Mouse (Mus musculus): ENCODE results near the gene 2200002D01Rik.
"Not testable (repeated sequence)": the region's sequence is repeated elsewhere in the genome, so short reads cannot be mapped to it uniquely, and the experiment has no call there.

Gene 2200002D01Rik

GRCm38 (mm10) chr7:29279261-29279660, 31.0 kb upstream of the 2200002D01Rik start:
- DNase-seq (ENCODE audit: low spot score), result no peak

GRCm38 (mm10) chr7:29277510-29277909, 29.2 kb upstream of the 2200002D01Rik start:
- no peak for DNase-seq (ENCODE audit: low spot score)

DNA sequence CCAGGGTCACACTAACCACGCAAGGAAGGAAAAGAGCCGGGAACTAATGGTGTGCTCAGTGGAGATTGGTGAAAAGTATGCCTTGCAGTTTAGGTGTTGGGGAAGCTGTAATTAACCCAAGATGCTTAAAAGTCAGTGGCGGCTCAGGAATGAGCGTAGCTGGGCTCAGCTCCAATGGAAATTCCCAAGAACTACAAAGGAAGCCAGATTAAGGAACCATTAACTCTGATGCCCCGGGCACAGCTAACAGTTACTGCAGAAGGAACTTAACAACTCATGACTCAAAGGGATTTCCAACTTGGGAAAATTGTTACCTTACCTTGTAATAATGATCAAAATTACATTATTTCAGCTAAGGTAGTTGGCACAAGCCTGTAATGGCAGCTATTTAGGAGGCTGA, 28.4 kb upstream of the 2200002D01Rik start:
- no peak for DNase-seq (ENCODE audit: low spot score)

DNA sequence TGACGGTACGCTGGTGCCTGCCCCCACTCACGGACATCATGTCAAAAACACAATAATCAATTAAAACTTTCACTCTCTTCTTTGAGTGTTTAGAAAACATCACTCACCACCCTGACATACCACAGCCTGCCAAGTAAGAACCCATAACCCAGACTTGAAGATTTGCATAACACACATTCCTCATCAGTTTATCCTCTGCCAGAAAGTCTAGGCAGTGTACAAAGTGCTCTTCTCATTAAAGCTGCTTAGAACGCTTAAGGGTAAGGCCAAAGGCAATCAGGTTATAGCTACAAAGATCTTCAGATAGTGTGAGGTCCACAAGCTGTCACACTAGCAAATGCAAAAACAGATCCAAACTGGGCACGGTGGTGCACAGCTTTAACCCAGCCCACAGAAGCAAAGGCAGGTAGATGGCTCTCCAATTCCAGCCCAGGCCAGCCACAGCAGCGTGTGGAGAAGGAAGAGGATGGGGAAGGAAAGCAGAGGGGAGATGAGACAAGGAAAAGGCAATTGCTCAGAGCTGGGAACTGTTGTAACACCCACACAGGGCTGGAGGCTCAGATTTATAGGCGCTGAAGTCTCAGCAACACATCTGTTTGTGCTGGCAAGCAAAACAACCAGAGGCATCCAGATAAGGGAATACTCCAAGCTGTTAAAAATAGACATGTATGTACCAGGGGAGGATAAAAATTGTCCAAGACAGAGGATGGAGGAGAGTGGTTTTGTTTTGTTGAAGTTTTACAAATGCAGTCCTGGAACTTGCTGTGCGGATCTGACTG, 23.6 kb upstream of the 2200002D01Rik start:
- DNase-seq (ENCODE audit: low spot score), result no peak

GRCm38 (mm10) chr7:29270445-29270844, 22.2 kb upstream of the 2200002D01Rik start:
- DNase-seq (ENCODE audit: low spot score), result no peak

DNA sequence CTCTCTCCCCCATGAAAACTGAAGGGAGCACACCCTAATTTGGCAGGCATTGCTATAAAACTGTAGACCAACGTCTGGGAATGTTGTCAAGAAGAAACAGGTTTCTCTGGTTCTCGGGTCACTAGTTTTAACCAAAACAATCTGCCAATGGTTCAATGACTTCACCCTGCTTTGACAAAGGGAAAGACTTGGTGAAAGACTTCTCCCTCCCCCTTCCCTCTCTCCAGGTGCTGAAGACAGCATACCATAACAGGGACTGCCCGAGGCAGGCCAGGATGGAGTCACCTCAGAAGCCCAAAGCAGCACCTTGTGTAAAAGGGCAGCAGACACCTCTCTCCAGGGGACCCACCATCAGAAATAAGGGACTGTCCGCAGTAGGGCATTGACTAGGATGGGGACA, 18.7 kb upstream of the 2200002D01Rik start:
- DNase-seq (ENCODE audit: low spot score), result no peak

GRCm38 (mm10) chr7:29265636-29266035, 17.4 kb upstream of the 2200002D01Rik start:
- no peak for DNase-seq (ENCODE audit: low spot score)

DNA sequence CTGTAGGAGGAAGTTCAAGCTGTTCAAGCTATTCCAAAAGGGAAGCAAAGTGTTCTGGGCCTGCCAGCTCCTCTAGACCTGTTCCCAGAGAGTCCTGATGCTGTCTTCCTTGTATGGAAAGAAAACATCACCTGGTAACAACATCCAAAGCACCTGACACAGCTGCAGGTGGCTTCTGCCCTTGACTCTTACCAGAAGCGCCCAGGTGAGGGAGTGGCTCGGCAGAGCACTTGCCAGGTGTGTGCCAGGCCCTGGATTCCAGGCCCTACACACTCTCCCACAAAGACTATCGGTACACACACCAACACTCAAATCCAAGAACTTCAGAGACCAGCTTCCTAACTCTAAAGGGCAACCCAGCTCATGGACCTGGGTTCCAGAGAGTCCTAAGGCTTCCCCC, 15.6 kb upstream of the 2200002D01Rik start:
- DNase-seq (ENCODE audit: low spot score), result no peak

DNA sequence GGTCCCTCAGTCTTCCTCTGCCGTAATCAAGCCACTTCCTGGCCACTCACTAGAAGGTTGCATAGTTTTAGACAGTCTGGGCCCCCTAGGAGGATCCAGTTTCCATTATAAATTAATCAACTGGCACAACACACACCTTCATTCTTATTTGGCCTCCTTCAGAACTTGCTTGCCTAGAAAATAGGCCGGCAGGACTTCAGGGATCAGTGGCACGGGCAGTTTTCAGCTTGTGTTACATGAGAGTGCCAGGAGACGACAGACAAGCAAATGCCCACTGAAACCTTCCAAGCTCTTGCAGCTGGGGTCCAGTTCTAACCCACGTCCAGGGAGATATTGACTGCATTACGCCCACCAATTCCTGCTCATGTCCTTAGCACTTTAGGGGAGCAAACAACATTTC, 13.9 kb upstream of the 2200002D01Rik start:
- DNase-seq (ENCODE audit: low spot score), result no peak

- DNase-seq (ENCODE audit: low spot score), result no peak
Measured at GRCm38 (mm10) chr7:29259781-29260730, 11.8 kb upstream of the 2200002D01Rik start.

DNA sequence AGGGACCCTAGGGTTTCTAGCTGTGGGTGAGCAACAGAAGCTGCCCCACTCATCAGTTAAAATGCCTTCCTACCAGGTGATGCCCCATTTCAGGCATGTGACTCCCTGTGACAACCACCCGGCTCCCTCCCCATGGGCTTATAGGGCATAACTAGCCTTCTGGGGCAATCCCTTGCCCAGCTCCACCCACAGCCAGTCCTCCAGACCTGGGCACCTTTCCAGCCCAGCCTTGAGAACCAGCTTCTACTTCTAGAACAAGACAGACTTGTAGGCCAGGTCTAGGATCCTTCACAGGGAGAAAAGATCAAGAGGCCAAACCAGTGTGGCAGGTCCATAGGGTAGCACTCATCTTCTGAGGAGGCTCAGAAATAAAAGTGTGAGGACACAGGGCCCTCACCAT, 9.1 kb upstream of the 2200002D01Rik start:
- no peak for DNase-seq (ENCODE audit: low spot score)

DNA sequence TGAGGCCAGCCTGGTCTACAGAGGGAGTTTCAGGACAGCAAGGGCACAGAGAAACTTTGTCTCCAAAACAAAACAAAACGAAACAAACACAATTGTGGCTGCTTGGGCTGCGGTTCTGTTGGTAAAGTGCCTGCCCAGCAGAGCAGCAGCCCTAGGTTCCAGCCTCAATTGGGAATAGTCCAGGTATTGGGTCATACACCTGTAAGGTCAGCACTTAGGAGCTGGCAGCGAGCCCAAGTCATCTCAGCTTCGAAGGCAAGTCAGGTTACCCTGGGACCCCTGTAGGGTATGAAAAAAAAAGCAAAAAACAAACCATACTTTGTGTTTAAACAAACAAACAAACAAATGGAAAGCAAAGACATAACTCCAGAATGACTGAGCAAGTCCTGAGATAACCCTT, 7.6 kb upstream of the 2200002D01Rik start:
- DNase-seq (ENCODE audit: low spot score), result no peak

DNA sequence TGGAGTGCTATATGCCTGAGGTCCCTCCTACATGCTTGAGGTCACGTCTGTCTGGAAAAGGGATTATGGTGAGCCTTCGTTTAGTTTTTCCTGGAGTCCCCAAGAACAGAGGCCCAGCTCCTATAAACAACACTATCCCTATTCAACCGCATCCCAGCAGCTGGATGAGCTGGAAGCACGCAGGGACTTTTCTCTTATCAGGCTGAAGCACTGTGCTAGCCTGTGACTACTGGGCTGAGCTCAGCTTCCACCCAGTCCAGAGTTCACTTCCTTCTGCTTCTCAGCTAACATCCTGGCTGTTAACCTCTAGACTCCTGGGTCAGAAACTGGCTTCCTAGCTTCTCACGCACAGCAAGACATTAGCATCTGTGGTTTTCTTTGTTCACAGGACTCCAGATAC, 5.6 kb upstream of the 2200002D01Rik start:
- DNase-seq (ENCODE audit: low spot score), result no peak

GRCm38 (mm10) chr7:29251166-29251565, 2.9 kb upstream of the 2200002D01Rik start:
- DNase-seq (ENCODE audit: low spot score), result no peak

GRCm38 (mm10) chr7:29247706-29248105, 560 bp downstream of the 2200002D01Rik start:
- no peak for DNase-seq (ENCODE audit: low spot score)

DNA sequence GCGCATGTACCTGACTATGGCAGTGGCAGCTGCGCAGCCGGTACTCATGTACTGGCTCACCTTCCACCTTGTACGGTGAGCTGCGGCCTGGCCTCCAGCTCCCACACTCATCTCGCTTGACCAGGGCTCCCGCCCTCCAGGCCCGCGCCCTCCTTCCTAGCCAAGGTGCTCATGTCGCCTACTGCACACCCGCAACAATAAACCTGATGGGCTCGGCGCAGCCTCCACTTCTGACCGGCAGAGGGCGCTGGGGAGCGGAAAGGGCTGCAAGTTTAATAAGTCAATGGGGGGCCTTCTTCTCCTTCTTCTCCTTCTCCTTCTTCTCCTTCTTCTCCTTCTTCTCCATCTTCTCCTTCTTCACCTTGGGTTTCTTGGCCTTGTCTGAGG, 959 bp downstream of the 2200002D01Rik start:
- DNase-seq (ENCODE audit: low spot score), result peak; percentile 40

DNA sequence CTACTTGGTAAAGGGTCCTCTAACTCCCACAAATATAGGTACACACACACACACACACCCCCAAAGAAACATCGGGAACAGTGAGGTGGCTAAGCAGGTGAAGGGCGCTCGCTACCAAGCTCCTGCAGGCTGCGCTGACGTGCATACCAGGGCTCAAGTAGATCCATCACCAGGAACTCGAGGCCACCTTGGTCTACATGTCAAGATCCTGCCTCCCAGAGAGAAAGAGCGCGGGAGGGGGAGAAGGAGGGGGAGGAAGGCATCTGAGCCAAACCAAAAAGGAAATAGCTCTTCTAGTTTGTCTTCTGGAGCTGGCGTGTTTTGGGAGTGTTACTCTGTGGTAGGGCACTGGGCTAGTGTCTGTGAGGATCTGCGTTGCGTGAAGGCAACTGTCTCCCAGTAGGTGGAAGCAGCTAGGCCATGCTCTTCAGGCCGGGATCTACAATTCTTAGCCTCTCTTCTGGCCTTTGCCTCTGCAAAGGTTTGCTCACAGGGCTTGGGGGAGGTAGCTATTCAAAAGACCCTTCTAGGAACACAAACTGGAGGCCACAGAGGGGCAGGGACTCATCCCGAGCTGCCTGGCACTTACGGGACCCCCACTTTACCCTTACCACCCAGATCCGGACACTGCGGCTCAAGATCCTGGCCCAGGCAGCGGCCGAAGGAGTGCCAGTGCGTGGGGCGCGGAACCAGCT, 1.5 kb downstream of the 2200002D01Rik start:
- DNase-seq (ENCODE audit: low spot score), result no peak

DNA sequence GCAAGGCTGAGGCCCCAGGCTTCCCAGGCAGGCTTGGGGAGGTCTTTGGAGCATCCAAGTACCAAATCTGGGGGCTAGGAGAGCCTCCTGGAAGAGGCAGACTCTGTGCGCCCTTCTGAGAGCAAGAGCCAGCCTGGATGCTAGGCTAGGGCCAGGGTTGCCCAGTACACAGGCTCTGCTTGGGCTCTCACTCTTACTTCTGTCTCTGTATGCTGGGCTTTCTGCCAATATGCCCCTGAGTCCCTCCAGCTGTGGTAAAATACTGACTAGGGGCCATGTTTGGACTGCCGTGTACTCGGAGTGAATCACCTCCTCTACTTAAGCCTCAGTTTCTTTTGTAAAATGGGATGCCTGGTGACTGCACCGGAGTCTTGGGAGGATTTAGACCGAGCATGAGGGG, 2.3 kb downstream of the 2200002D01Rik start:
- no peak for DNase-seq (ENCODE audit: low spot score)

- DNase-seq (ENCODE audit: low spot score), result no peak
Measured at GRCm38 (mm10) chr7:29244732-29245416, 3.4 kb downstream of the 2200002D01Rik start.

DNA sequence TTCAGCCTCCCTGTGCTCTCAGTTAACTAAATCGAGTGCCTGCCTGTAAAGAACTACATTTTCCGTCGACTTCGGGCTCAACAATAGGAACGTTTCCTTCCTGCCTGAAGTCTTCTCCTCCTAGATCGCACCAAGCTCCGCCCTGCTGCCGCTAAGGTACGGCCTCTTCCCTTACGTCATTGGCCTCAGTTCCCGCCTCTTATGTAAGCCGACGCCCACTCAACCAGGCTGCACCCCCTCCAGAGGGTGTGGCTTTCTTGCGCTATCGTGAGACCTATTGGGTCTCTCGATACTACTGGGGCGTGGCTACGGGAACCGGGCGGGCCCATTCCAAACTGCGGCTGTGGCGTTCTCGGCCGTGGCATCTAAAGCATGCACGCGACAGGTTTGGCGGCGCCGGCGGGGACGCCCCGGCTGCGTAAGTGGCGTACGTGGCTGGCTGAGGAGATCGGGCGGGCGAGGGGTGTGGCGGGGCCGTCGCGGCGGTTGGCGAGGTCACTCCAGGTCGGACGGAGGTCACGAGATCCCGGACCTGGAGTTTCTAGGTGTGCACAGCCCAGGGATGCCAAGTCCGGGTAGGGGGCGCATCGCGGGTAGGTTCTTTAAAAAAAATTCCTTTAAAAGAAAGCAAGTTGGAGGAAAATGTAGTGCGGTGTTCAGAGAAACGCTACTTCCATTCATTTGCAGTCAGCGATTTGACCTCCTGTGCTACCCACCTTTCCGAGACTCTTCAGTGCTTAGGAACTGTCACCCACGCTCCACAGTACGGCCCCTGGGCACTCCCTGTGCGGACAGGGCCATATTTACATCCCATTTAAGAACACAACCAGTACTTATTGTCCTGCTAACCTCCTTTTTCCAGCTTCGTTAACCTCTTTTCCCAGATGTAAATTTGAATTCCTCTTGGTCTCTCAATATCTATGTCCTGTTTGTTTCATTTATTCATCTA, 10.0 kb downstream of the 2200002D01Rik start, which contains the start of gene Yif1b:
Gene Yif1b (plus strand): TSS at position 311 of the 949 bp plus-strand sequence.
- peak; percentile 95 for DNase-seq (ENCODE audit: low spot score)

GRCm38 (mm10) chr7:29237596-29237995, 10.7 kb downstream of the 2200002D01Rik start:
- not testable (repeated sequence) for DNase-seq (ENCODE audit: low spot score)
